Mouse (Mus musculus): ENCODE results near the gene Emc7. TPM values are rescaled to one million over a fixed set of nuclear protein-coding genes. Genes with fewer than 3 reads are reported as not detected.

Emc7 gene
- polyA plus RNA-seq, 1 experiment from 2014 or later = 17.5 TPM

DNA sequence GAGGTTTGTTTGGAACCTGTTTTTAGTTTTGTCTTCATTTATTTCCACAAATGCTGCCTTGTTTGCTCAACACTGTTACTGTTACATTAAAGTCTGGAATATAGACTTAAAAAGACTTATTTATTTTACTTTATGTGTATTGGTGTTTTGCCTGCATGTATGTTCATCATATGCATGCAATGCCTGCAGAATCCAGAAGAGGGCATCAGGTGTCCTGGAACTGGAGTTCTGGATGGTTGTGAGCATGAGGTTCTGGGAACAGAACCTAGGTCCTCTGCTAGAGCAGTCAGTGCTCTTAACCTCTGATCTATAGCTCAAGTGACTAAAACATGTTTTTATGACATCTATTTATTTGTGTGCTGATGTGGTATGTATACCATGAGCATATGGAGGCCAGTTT is 63.7 kb downstream of the Emc7 start:
- Histone ChIP-seq H3K27ac (ENCODE audit: low read length) (no peak overlapping the region), H3K36me3 (ENCODE audit: control insufficient read depth, insufficient read depth, low read length) (no peaks in the 10 kb centered on the region; the same call in 1 of the 2 replicates), H3K4me2 (replicated peaks; ENCODE audit: low read depth, low read length) (no peak overlapping the region), H3K9me3 (ENCODE audit: control insufficient read depth, low read depth, low read length) (no peaks in the 10 kb centered on the region; the same call in 1 of the 2 replicates), H3K4me3 (ENCODE audit: low read depth, low read length) (no peak overlapping the region), H3K9ac (replicated peaks; ENCODE audit: low read depth, low read length) (no peak overlapping the region), H3K27me3 (ENCODE audit: control insufficient read depth, insufficient read depth, low read length) (no peaks in the 10 kb centered on the region), H3K4me1 (ENCODE audit: control insufficient read depth, insufficient read depth, low read length) (no peaks in the 10 kb centered on the region)
- ATAC-seq (ENCODE audit: insufficient number of reproducible peaks, insufficient read depth, low FRiP score, low read depth) = no peak

GRCm38 (mm10) chr2:112520526-112521482 is 66.0 kb downstream of the Emc7 start:
- Histone ChIP-seq H3K4me3 (ENCODE audit: low read depth, low read length) (no peak overlapping the region), H3K4me2 (replicated peaks; ENCODE audit: low read depth, low read length) (no peak overlapping the region), H3K9ac (replicated peaks; ENCODE audit: low read depth, low read length) (no peak overlapping the region), H3K4me1 (ENCODE audit: control insufficient read depth, insufficient read depth, low read length) (no peaks in the 10 kb centered on the region), H3K9me3 (ENCODE audit: control insufficient read depth, low read depth, low read length) (no peaks in the 10 kb centered on the region; the same call in 1 of the 2 replicates), H3K36me3 (ENCODE audit: control insufficient read depth, insufficient read depth, low read length) (no peaks in the 10 kb centered on the region; the same call in 1 of the 2 replicates), H3K27me3 (ENCODE audit: control insufficient read depth, insufficient read depth, low read length) (no peaks in the 10 kb centered on the region), H3K27ac (ENCODE audit: low read length) (no peak overlapping the region)
- WGBS = 84% methylated on average over 4 of the region's 4 CpGs
- no peak for ATAC-seq (ENCODE audit: insufficient number of reproducible peaks, insufficient read depth, low FRiP score, low read depth)

Other genes with a start within 250 kb of the Emc7 start
- 23.0 and 26.4 TPM in 2 replicates for gene Lpcat4, start 215.5 kb upstream of the Emc7 start, polyA plus RNA-seq (2014; fragmentation: Nextera tagmentation; extraction: Ambion mirVana)
- gene Nutm1, start 195.7 kb upstream of the Emc7 start, polyA plus RNA-seq (2014; fragmentation: Nextera tagmentation; extraction: Ambion mirVana) = not detected in 2 replicates
- gene Nop10, start 193.1 kb upstream of the Emc7 start, polyA plus RNA-seq (2014; fragmentation: Nextera tagmentation; extraction: Ambion mirVana) = 197 and 199 TPM in 2 replicates
- 18.9 and 19.9 TPM in 2 replicates for gene Slc12a6, start 189.2 kb upstream of the Emc7 start, polyA plus RNA-seq (2014; fragmentation: Nextera tagmentation; extraction: Ambion mirVana)
- gene Gm21985, start 188.7 kb upstream of the Emc7 start, polyA plus RNA-seq (2014; fragmentation: Nextera tagmentation; extraction: Ambion mirVana) = not detected in 2 replicates
- gene Emc4, start 87.0 kb upstream of the Emc7 start, polyA plus RNA-seq (2014; fragmentation: Nextera tagmentation; extraction: Ambion mirVana) = 90.8 and 98.1 TPM in 2 replicates
- 47.7 and 49.3 TPM in 2 replicates for gene Katnbl1, start 75.8 kb upstream of the Emc7 start, polyA plus RNA-seq (2014; fragmentation: Nextera tagmentation; extraction: Ambion mirVana)
- 0.36 TPM in 1 of 2 replicates, not detected in the other for gene Chrm5, start 25.8 kb downstream of the Emc7 start, polyA plus RNA-seq (2014; fragmentation: Nextera tagmentation; extraction: Ambion mirVana)
- 7.1 and 8.0 TPM in 2 replicates for gene Aven, start 38.0 kb downstream of the Emc7 start, polyA plus RNA-seq (2014; fragmentation: Nextera tagmentation; extraction: Ambion mirVana)